Mouse (Mus musculus): ENCODE results near the gene Hist1h2bk.

Hist1h2bk gene

DNA sequence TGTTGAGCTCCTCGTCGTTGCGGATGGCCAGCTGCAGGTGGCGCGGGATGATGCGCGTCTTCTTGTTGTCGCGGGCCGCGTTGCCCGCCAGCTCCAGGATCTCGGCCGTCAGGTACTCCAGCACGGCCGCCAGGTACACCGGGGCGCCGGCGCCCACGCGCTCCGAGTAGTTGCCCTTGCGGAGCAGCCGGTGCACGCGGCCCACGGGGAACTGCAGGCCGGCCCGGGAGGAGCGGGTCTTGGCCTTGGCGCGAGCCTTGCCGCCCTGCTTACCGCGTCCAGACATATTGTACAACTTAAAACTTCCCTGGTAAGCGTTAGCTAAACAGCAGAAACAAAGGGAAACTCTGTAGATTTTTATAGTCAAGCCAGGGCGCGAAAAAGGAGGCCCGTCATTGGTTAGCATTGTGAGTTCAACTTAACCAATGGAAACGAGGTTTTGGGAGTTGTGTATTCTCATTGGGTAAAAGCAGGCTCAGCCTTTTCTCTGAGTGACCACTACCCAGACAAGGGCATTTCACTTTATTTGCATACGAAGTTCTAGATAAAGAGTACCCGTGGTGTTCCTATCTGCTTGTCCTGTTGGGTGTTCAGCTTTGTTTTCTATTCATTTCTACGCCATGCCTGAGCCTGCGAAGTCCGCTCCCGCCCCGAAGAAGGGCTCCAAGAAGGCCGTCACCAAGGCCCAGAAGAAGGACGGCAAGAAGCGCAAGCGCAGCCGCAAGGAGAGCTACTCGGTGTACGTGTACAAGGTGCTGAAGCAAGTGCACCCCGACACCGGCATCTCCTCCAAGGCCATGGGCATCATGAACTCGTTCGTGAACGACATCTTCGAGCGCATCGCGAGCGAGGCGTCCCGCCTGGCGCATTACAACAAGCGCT is at the start of gene Hist1h2bk, which contains the start of gene Hist1h2ah:
Gene Hist1h2bk (plus strand): TSS at position 604 of the 882 bp plus-strand sequence.
Gene Hist1h2ah (minus strand): TSS at position 302 of the 882 bp plus-strand sequence.
- DNase-seq = peak; percentile 82

DNA sequence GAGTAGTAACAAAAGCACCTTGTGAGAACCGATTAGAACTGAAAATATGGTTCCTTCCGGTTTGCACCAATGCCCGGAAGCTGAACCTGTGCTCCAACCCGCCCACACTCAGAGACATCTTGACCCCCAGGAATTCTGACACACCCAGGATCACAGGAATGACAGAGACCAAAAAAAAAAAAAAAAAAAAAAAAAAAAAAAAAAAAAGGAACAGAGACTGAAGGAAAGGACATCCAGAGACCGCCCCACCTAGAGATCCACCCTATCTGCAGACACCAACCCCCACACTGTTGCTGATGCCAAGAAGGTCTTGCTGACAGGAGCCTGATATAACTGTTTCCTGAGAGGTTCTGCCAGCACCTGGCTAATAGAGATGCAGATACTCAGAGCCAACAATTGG is 43.1 kb upstream of the Hist1h2bk start:
- no peak for DNase-seq

DNA sequence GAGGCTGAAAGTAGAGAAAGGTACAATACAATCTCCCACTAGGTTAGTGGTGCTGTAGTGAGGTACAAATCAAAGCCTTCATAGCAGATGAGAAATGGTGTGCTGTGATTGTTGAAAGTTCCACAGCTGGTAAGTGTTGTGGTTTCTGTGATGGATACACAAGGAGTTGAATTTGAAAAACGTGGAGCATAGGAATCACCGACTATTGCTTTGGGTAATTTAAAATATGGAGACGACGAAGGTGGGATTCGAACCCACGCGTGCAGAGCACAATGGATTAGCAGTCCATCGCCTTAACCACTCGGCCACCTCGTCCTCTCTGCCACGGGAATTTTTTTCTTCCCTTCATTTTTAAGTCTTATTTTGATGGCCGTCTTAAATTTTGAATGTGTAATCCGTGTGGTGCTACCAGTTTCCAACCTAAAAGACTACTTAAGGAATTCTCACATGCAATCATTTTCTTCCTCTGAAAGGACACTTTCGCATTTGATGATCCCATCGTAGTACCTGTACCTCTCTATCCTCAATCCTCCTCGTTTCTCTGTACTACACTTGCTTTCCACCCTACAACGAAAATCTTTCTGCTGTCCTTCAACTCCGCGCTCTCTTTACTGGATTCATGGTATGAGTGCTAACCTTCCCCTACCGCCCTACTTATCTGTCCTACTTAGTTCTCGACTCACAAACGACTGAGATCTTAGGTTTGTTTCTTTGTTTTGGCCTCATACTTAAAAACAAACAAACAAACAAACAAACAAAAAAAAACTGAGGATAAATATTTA is 41.5 kb upstream of the Hist1h2bk start:
- no peak for DNase-seq

DNA sequence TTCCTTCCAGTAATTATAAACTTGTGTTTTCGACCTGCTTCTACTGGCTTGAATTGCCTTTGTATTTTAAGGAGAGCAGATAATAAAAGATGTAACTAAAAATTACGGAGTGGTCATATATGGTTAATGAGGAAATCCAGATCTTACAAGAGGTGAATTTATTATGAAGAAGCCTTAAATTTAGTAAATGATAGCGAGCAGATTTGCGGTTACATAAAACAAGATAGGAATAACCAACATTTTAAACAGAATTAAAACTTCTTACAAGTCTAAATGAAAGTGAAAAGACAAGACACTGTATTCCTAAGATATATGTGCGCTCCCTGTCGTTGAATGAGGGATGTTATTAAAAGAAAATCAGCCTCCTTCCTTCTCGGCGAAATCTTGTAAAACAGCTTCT is 40.8 kb upstream of the Hist1h2bk start:
- DNase-seq = no peak

DNA sequence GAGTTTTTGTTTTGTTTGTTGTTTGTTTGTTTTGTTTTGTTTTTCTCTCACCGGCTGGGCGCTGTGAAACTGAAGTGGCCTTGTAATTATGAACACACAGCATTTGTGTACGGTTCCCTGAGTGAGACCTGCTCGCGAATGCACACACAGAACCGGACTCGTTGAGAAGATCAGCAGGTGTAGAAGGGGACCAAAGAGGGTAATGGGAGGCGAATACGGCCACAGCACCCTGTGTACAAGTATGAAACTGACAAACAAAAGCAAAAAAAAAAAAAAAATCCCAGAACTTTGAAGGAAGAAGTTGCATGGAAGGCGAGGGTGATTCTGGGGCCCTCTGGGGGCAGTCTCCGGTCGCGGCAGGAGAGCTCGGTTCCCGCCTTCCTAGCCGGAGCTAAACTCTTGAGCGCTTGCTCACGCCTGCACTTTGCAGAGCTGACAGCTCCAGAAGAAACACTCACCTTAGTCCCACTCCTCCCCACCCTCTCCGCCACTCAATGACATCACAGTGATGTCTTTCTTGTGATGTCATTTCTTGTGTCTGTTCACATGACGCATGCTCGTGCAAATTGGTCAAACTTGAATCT is 40.2 kb upstream of the Hist1h2bk start:
- no peak for DNase-seq

DNA sequence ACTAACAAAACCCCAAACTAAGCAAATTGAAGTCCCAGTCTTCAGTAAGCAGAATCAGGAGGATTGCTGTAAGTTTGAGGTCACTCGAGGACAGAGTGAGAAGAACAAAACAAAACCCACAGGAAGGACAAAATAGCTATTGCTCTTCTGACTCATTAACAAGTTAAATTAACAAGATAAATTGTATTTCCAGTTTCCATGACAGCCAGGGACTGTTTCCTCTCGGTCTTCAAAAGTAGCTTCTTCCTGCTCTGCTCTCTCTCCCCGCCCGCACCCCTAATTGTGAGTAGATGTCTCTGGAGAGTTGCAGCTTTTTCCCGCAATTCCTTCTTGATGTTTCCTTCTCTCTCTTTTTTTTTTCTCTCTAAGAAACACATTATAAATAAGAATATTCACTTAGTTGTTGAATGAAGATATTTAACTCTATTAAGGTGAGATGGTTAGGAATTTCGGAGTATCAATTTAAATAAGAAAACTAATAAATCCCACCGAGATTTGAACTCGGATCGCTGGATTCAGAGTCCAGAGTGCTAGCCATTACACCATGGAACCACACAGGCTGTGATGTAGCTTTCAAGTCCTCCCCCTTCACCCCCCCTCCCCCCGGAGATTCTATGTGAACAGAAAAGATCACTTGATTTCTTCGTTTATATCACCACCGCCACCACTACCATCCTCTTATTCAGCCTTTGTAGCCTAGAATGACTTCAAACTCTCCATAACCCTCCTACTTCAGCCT is 39.4 kb upstream of the Hist1h2bk start:
- DNase-seq = no peak

DNA sequence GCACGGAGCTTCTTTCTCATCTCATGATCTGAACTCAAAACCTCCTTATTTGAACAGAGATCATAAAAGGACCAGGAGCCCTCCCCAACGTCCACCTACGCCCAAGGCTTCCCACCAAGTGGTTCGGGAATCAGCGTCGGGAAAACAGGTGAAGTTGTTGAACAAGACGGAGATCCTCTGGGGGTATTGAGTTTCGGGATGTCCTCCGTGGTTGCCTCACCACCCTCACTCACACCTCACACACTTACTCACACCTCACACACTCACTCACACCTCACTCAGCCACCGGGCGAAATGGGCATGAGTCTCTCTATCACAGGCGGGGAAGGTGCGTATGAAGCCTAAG is 38.9 kb upstream of the Hist1h2bk start:
- no peak for DNase-seq

DNA sequence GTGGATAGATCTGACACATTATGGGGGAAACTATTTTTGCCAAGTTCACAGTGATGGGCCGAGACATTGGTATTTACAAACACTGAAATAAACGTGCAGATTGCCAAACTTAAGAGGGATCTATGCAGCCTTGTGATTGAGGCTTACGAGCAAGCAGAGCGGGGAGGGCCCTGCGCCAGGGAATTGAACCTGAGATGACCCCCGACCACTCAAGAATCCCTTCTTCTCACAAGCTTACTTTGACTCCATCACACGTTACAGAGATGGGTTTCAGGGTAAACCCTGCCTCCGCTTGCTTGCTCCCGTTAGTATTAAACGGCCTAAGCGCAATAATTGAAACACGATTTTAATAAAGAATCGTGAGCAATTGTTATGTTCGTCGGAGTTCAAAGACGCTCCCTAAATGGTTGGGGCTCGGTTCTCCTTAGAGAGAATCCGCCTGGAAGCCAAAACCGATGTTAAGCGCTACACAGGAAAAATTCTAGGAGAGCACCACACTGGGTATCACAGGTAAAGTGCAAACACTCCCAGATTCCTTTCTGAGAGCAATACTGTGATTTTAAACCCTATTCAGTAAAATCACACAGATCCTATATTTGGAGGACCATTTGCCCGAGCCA is 38.4 kb upstream of the Hist1h2bk start:
- DNase-seq = no peak

DNA sequence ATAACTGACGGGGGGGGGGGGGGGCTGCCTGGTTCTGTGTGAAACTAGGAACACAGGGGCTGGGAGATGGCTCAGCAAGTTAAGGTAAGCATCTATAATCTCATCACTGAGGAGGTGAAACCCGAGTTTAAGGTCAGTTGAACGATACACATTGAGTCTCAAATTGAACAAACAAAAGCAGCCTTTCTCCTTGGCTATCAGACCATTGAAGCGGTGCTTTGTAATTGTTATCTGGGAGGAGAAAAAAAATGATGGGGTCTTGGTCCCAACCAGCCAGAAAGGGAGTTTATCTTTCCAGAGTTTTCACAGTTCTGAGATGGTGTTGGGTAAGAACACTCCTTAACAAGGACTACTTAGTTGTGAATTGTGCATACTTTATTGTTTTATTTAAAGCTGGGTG is 37.8 kb upstream of the Hist1h2bk start:
- no peak for DNase-seq

DNA sequence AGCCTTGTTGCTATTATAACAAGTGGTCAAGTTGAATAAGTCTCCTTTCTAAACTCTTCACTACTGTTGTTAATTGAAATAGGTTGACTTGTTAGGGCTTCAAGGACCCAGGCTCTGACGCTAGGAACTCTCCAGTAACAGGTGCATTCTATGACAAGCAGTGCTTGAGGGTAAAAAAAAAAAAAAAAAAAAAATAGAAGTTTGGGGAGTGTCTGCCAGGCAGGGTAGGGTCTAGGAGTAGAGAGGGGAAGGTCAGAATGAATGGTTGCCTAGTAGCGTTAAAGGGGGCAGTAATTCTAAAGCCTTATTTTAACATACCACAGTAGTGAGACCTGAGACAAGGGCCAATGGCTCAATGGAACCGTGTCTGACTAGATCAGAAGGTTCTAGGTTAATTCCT is 37.3 kb upstream of the Hist1h2bk start:
- no peak for DNase-seq

DNA sequence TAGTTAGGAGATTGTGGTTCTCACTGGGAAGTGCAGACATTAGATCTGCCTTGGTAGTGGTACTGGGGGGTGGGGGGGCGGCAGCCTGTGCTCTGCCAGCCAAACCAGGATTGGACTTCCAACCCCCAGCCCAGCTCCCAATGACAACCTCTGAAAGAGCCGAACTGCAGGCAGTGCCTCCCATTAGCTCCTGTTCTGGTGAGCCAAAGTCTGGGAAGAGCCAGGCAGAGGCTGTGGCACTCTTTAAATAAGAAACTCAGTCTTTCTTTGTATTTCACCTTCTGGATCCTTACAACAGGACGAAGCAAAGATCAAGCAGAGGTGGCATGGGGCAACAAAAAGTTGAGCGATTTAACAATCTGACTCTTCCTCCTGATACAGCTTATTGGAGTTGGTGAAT is 36.5 kb upstream of the Hist1h2bk start:
- DNase-seq = no peak

DNA sequence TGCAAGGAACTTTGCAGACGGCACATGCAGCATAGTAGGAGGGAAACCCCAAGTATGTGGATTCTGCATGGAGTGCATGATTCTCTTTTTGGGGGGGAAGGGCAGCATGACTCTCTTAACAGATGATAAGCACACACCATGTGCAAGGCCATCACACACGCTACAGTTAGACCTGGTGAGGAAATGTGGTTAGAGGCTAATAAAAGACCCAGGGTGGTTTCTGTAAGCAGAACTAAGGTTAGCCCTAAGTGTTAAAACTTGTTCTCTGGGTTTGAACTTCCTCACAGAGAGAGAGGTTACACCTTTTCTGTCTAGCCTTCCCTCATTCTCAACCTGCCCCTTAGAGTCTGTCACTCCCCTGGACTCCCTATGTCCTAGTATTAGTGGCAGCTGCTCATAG is 34.3 kb upstream of the Hist1h2bk start:
- DNase-seq = no peak

DNA sequence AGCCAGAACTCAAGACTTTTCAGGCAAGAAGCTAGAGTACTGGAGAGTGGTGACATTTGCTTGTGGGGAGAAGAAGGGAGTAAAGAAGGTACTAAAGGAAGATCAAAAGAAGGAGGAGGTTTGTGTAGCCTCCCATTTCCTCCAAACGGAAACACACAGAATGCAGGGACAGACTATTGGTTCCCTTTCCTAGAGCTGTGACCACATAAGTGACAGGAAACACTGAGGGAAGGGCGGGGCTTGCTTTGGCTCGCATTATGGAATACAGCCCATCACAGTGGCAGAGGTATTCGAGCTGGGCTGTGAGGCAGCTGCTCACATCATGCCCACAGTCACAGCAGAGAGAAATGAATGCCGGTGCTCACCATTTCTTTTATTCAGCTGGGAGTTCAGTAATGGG is 33.8 kb upstream of the Hist1h2bk start:
- no peak for DNase-seq

DNA sequence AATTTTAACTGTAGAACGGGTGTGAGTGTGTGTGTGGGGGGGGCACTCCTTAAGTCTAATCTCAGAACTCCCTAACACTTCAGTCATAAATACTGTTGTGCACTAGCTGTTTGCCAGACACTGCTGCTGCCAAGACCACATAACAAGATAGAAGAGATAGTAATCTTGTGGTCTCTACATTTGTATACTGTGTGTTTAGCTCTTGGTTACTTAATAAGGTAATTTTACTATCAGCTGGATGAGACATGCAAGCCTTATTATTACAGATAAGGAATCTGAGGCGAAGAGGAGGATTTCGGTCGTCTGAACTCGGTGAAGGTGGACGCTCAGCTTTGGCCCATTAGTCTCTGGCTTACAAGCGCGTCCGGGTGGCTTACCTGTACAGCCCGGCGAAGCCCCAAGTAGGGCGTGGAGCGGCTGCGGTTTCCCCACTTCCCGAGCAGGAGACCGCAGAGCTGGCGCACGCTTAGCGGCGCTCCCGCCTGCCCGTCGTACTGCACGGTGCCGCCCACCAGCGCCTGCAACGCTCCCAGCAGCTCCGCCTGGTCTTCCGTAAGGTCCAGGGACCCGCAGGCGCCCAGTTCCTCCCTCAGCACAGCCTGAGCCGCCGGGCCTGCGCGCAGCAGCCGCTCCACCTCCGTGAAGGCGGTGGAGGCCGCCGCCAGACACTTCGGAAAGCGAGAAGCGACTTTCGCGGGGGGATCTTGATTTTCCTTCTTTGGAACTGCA is 29.9 kb upstream of the Hist1h2bk start:
- no peak for DNase-seq

DNA sequence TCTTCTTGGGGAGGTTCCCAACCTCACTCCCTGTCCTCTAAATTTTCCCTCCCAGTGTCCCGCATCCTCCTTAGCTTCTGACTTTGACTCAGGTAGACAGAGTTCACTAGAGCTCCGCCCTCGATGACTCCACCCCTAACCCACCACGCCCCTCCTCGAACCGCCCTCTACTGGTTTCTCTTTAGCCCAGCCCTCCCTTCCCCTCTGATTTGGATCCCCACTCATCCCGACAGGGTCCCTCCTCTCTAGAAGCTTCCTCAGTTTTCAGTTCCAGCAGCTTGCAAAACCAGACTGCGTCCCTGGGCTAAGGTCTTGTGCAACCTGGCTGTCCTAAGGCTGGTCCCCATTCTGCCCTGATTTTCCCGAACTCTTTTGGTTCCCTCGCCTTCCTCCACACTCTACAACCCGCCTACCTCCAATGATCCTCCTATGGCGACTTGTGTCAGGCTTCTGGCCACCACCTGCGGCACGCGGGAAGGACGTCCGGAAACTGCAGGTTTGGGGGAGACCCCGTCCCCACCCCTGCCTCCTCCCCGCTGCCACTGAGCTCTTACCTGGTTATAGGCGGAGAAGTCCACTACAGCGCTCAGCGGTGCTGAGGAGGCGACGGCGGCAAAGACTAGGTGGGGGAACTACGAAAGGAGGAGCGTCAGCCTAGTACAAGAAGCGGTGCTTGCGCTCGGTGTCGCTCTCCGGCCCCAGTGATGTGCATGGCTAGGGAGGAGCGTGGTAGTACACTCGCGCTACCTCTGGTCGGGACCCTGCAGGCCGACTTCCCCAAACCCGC is 29.1 kb upstream of the Hist1h2bk start:
- peak; percentile 25 for DNase-seq

DNA sequence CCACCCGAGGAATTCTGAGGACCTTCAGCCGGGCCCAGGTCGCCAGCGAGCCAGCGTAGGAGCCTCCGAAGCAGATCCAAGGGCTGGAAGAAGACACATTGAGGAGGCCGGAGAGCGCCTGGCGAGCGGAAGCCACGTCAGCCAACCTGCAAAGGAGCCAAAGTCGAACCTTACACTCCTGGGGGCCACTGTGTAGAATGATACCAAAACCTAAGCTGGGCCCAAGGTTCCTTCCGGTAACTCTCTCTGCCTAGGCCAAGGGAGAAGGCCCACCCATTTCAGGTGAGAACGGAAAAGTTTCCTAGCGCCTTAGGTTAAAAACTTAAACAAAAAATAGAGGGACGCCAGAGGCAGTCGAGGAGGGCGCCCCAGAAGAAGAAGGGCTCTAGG is 28.6 kb upstream of the Hist1h2bk start:
- DNase-seq = no peak

DNA sequence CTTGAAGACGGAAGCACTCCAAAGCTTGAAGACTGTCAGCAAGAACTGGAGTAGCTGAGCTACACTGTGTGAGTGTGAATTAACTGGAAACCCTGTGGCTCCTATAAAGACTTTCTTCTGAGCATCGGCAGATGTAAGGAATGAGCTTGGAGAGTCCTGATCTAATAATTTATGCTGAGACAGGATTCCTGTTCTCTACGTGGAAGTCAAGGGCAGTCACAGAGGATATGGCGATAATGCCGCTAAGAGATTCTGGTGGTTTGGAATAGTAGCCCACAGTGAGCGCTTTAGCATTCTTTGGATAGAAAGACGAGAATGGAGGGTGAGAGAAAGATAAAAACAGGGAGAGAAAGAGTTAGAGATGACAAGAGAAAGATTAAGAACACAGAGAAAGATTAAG is 27.8 kb upstream of the Hist1h2bk start:
- no peak for DNase-seq

DNA sequence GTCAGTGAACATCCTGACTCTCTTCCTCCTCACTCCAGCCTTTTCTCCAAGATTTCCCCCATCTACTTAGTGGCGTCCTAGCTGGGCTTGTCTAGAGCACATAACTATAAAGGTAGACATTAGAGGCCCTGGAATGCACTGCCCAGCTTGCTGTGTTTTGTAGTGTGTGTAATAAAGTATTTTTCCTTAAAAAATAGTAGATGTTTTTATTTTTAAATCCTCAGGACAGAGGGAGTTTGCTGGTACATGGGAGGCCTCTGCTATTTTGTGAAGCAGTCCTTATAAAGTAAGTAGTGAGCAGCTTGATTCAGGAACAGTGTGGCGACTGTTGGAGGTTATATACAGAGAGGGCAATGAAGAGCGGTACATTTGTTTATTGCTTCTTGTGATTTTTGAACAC is 27.0 kb upstream of the Hist1h2bk start:
- no peak for DNase-seq

DNA sequence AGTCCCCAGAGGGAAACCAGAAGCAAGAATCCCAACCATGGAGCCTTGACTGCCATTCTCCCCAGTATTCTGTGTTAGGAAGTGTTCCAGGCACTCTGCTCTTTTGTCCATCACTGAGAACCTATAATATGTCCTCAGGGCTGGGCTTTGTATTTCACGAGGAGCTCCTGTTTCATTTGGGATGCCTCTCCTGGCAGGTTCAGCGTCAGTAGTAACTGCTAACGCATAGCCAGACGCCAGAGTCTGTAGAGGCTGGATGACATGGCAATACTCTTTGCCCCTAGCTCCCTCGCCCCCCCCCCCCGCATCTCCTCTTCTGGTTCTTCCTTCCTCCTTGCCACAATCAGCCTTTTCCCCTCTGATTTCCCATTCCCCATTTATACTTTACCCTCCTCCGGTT is 26.0 kb upstream of the Hist1h2bk start, which contains the start of gene Prss16:
Gene Prss16 (minus strand): TSS at position 101 of the 400 bp plus-strand sequence.
- DNase-seq = no peak

DNA sequence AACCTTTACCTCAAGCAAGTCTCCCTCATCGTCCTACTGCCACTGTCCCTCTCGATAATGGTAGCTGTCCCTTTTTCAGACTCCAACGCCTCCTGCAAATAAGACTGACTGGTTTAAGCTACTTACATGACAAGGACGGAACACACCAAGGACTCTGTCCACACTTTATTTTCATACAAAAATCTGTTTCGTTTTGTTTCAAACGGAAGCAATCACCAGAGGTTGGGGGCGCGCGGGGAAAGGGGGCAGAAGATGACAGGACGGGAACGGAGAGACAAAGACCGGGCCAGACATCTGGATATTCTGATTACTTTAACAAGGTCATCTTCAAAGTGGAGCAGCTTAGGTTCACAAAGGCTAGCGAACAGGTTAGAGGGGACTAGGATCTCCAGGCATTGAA is 22.0 kb upstream of the Hist1h2bk start:
- no peak for DNase-seq

DNA sequence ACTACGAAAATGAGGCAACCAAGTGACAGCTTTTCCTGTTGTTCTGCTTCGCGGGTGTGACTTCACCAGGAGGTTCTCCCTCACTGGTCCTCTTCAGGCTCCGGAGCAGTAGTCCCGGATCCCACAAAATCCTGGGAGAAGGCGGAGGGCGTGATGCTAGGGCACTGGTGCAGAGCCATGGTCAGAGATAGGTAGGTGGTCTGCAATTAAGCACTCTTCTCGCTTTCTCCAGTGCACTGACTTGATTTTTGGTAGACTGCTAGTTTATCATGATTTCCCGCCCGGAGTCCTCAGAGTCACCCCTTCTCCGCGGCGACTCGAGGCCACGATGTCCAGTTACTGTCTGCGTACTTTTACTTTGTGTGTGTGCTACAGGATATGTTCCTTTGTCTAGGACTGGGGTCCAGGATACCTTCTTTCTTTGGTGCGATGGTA is 21.2 kb upstream of the Hist1h2bk start:
- no peak for DNase-seq

Data from kidney, adult 11 months (tissue).